Mouse (Mus musculus) limb, embryonic 11.5 days (tissue): ENCODE data around the gene Shc3. TPM values are rescaled to one million over a fixed set of nuclear protein-coding genes. Genes with fewer than 3 reads are reported as not detected.

Source experiments
- ATAC-seq: fragments of 200-750 bp; cut with Nextera tagmentation; 2 replicates; pipeline ENCODE4 v1.8.0; 2017; ENCODE audit warnings: low read depth; ENCODE audit not compliant: insufficient number of reproducible peaks, low FRiP score, low TSS enrichment
- DNase-seq: peaks from one replicate; pipeline ENCODE4 v3.0.0-alpha.2; 2015; ENCODE audit warnings: low spot score
- H3K27ac ChIP-seq: fragments of 300-500 bp; sonication (generic); replicated peaks from 2 replicates; pipeline ENCODE4 v1.5.1; 2014; ENCODE audit warnings: low read depth, mild to moderate bottlenecking, low read length
- H3K27me3 ChIP-seq: fragments of 300-500 bp; sonication (generic); 2 replicates; pipeline ENCODE4 v1.6.1; 2014; ENCODE audit warnings: mild to moderate bottlenecking, low read length, mixed read lengths; ENCODE audit not compliant: control insufficient read depth, insufficient read depth
- H3K36me3 ChIP-seq: fragments of 300-500 bp; sonication (generic); 2 replicates; pipeline ENCODE4 v1.6.1; 2014; ENCODE audit warnings: mild to moderate bottlenecking, low read length, moderate library complexity, mixed read lengths; ENCODE audit not compliant: control insufficient read depth, insufficient read depth
- H3K4me1 ChIP-seq: fragments of 300-500 bp; sonication (generic); 2 replicates; pipeline ENCODE4 v1.6.1; 2014; ENCODE audit warnings: low read length, mixed read lengths; ENCODE audit not compliant: control insufficient read depth, insufficient read depth
- H3K4me2 ChIP-seq: fragments of 300-500 bp; sonication (generic); 2 replicates; pipeline ENCODE4 v1.6.1; 2014; ENCODE audit warnings: low read depth, mild to moderate bottlenecking, moderate library complexity; ENCODE audit not compliant: severe bottlenecking
- H3K4me3 ChIP-seq: fragments of 300-500 bp; sonication (generic); 2 replicates; pipeline ENCODE4 v1.5.1; 2014; ENCODE audit warnings: low read depth, low read length
- H3K9ac ChIP-seq: fragments of 300-500 bp; sonication (generic); 2 replicates; pipeline ENCODE4 v1.6.1; 2014; ENCODE audit warnings: mild to moderate bottlenecking, low read length
- H3K9me3 ChIP-seq: fragments of 300-500 bp; sonication (generic); 2 replicates; pipeline ENCODE4 v1.6.1; 2016; ENCODE audit warnings: low read length; ENCODE audit not compliant: control insufficient read depth
- WGBS: fragments of 180-500 bp; shearing (Covaris S2); extraction: QIAGEN DNeasy Blood & Tissue Kit; methylation state at CpG from one replicate; pipeline ENCODE4 v1.1.7; 2014; 5-methylcytosine and 5-hydroxymethylcytosine counted together
- polyA plus RNA-seq: library from polyadenylated mRNA; unstranded; fragments of >200 nt; fragmentation: Nextera tagmentation; extraction: Ambion mirVana; gene quantifications from 2 replicates; pipeline ENCODE4 v1.2.1, GENCODE M21; 2014

Gene Shc3
- polyA plus RNA-seq, 1 experiment from 2014 or later = 0.32 TPM

- WGBS = 89% methylated on average over 13 of the region's 13 CpGs
- no peak overlapping the region for H3K4me3 ChIP-seq
- no peak overlapping the region for H3K9ac ChIP-seq
- no peaks in the 10 kb centered on the region for H3K36me3 ChIP-seq
- no peak overlapping the region for H3K4me2 ChIP-seq
- no peak for DNase-seq
- H3K9me3 ChIP-seq = no peaks in the 10 kb centered on the region
- H3K27ac ChIP-seq = no peak overlapping the region
- H3K4me1 ChIP-seq = peaks cover 23% of the 10 kb centered on the region
- ATAC-seq = no peak
- H3K27me3 ChIP-seq = no peaks in the 10 kb centered on the region
Observed at GRCm38 (mm10) chr13:51405731-51406320, 163.4 kb downstream of the Shc3 start.

- ATAC-seq (no peak), DNase-seq (no peak)
- no peaks in the 10 kb centered on the region for H3K36me3 ChIP-seq
- H3K4me1 ChIP-seq = peaks cover 23% of the 10 kb centered on the region
- no peaks in the 10 kb centered on the region for H3K9me3 ChIP-seq
- H3K4me2 ChIP-seq = no peak overlapping the region
- H3K27me3 ChIP-seq = no peaks in the 10 kb centered on the region
- WGBS = 89% methylated on average over 4 of the region's 4 CpGs
- H3K27ac ChIP-seq = no peak overlapping the region
- H3K4me3 ChIP-seq = no peak overlapping the region
- no peak overlapping the region for H3K9ac ChIP-seq
Observed at GRCm38 (mm10) chr13:51404566-51404965, 164.7 kb downstream of the Shc3 start.

GRCm38 (mm10) chr13:51400736-51401501, 168.3 kb downstream of the Shc3 start:
- no peaks in the 10 kb centered on the region for H3K27me3 ChIP-seq
- ATAC-seq (0 out of 2 replicates have a peak, but pooled peaks have one; percentile 35), DNase-seq (peak; percentile 76)
- H3K36me3 ChIP-seq = no peaks in the 10 kb centered on the region
- H3K4me2 ChIP-seq = peak overlapping the region; percentile 65
- no peak overlapping the region for H3K27ac ChIP-seq
- H3K4me3 ChIP-seq = peak overlapping the region; percentile 26
- WGBS = 8% methylated on average over 20 of the region's 20 CpGs
- H3K9me3 ChIP-seq = no peaks in the 10 kb centered on the region
- H3K4me1 ChIP-seq = peaks cover 7% of the 10 kb centered on the region
- H3K9ac ChIP-seq = peak overlapping the region; percentile 47; the same call in 1 of the 2 replicates

GRCm38 (mm10) chr13:51400186-51400719, 169.0 kb downstream of the Shc3 start:
- WGBS = 12% methylated on average over 14 of the region's 14 CpGs
- no peaks in the 10 kb centered on the region for H3K36me3 ChIP-seq
- H3K9me3 ChIP-seq = no peaks in the 10 kb centered on the region
- peaks cover 7% of the 10 kb centered on the region for H3K4me1 ChIP-seq
- peak overlapping the region; percentile 47; the same call in 1 of the 2 replicates for H3K9ac ChIP-seq
- DNase-seq (no peak), ATAC-seq (0 out of 2 replicates have a peak, but pooled peaks have one; percentile 28)
- H3K27me3 ChIP-seq = no peaks in the 10 kb centered on the region
- H3K4me2 ChIP-seq = peak overlapping the region; percentile 65
- peak overlapping the region; percentile 26 for H3K4me3 ChIP-seq
- H3K27ac ChIP-seq = no peak overlapping the region

GRCm38 (mm10) chr13:51399562-51399961, 169.7 kb downstream of the Shc3 start:
- DNase-seq (no peak), ATAC-seq (no peak)
- no peak overlapping the region for H3K4me2 ChIP-seq
- H3K27me3 ChIP-seq = no peaks in the 10 kb centered on the region
- no peak overlapping the region for H3K4me3 ChIP-seq
- H3K36me3 ChIP-seq = no peaks in the 10 kb centered on the region
- peaks cover 7% of the 10 kb centered on the region for H3K4me1 ChIP-seq
- H3K9me3 ChIP-seq = no peaks in the 10 kb centered on the region
- H3K27ac ChIP-seq = no peak overlapping the region
- no peak overlapping the region for H3K9ac ChIP-seq
- 95% methylated on average over 3 of the region's 3 CpGs for WGBS

GRCm38 (mm10) chr13:51397861-51398260, 171.4 kb downstream of the Shc3 start:
- no peak overlapping the region for H3K4me3 ChIP-seq
- H3K27me3 ChIP-seq = no peaks in the 10 kb centered on the region
- H3K27ac ChIP-seq = no peak overlapping the region
- no peaks in the 10 kb centered on the region for H3K36me3 ChIP-seq
- 80% methylated on average over 6 of the region's 6 CpGs for WGBS
- peaks cover 7% of the 10 kb centered on the region for H3K4me1 ChIP-seq
- no peak for ATAC-seq
- H3K9me3 ChIP-seq = no peaks in the 10 kb centered on the region
- no peak for DNase-seq
- H3K4me2 ChIP-seq = no peak overlapping the region
- no peak overlapping the region for H3K9ac ChIP-seq

GRCm38 (mm10) chr13:51392256-51392655, 177.0 kb downstream of the Shc3 start:
- Histone ChIP-seq H3K27me3 (no peaks in the 10 kb centered on the region), H3K4me1 (peaks cover 14% of the 10 kb centered on the region), H3K36me3 (no peaks in the 10 kb centered on the region), H3K9me3 (no peaks in the 10 kb centered on the region), H3K4me2 (no peak overlapping the region), H3K4me3 (no peak overlapping the region), H3K9ac (no peak overlapping the region), H3K27ac (no peak overlapping the region)
- ATAC-seq (no peak), DNase-seq (no peak)
- 100% methylated on average over 1 of the region's 1 CpGs for WGBS

GRCm38 (mm10) chr13:51391359-51391916, 177.8 kb downstream of the Shc3 start:
- 88% methylated on average over 6 of the region's 6 CpGs for WGBS
- ATAC-seq = no peak
- Histone ChIP-seq H3K27me3 (no peaks in the 10 kb centered on the region), H3K27ac (no peak overlapping the region), H3K4me3 (no peak overlapping the region), H3K4me1 (peaks cover 14% of the 10 kb centered on the region), H3K9ac (no peak overlapping the region), H3K9me3 (no peaks in the 10 kb centered on the region), H3K4me2 (no peak overlapping the region), H3K36me3 (no peaks in the 10 kb centered on the region)
- no peak for DNase-seq
